Mouse (Mus musculus) intestine, postnatal 0 days (tissue): ENCODE measurements around the gene Rragc. TPM values are rescaled to one million over a fixed set of nuclear protein-coding genes. Genes with fewer than 3 reads are reported as not detected.

Source experiments
- ATAC-seq: fragments of 200-750 bp; cut with Nextera tagmentation; 2 replicates; pipeline ENCODE4 v1.8.0; 2017; ENCODE audit warnings: mild to moderate bottlenecking, moderate TSS enrichment, moderate library complexity
- H3K27ac ChIP-seq: fragments of 300-500 bp; sonication (generic); 2 replicates; pipeline ENCODE4 v1.5.1; 2014; ENCODE audit warnings: mild to moderate bottlenecking, low read depth, low read length, moderate library complexity
- H3K27me3 ChIP-seq: fragments of 300-500 bp; sonication (generic); replicated peaks from 2 replicates; pipeline ENCODE4 v1.6.1; 2014; ENCODE audit warnings: low read length, mixed read lengths; ENCODE audit not compliant: control insufficient read depth, insufficient read depth
- H3K36me3 ChIP-seq: fragments of 300-500 bp; sonication (generic); 2 replicates; pipeline ENCODE4 v1.6.1; 2014; ENCODE audit warnings: mild to moderate bottlenecking, moderate library complexity; ENCODE audit not compliant: control insufficient read depth, insufficient read depth
- H3K4me1 ChIP-seq: fragments of 300-500 bp; sonication (generic); replicated peaks from 2 replicates; pipeline ENCODE4 v1.6.1; 2014; ENCODE audit warnings: antibody characterized with exemption, low read length, mixed read lengths; ENCODE audit not compliant: control insufficient read depth, insufficient read depth
- H3K4me2 ChIP-seq: fragments of 300-500 bp; sonication (generic); replicated peaks from 2 replicates; pipeline ENCODE4 v1.6.1; 2014; ENCODE audit warnings: low read depth, mild to moderate bottlenecking, moderate library complexity
- H3K4me3 ChIP-seq: fragments of 300-500 bp; sonication (generic); 2 replicates; pipeline ENCODE4 v1.5.1; 2014; ENCODE audit warnings: low read depth, low read length
- H3K9ac ChIP-seq: fragments of 300-500 bp; sonication (generic); 2 replicates; pipeline ENCODE4 v1.6.1; 2014; ENCODE audit warnings: mild to moderate bottlenecking, low read depth, low read length
- H3K9me3 ChIP-seq: fragments of 300-500 bp; sonication (generic); 2 replicates; pipeline ENCODE4 v1.6.1; 2016; ENCODE audit warnings: mixed run types; ENCODE audit not compliant: control insufficient read depth
- CTCF ChIP-seq: sonication (generic); IDR thresholded peaks from 2 replicates; pipeline ENCODE4 v1.5.1; 2016; ENCODE audit warnings: low read depth, mild to moderate bottlenecking, control low read depth, antibody characterized with exemption, moderate library complexity
- WGBS: fragments of 180-500 bp; shearing (Covaris S2); extraction: QIAGEN DNeasy Blood & Tissue Kit; methylation state at CpG from one replicate; pipeline ENCODE4 v1.1.7; 2014; 5-methylcytosine and 5-hydroxymethylcytosine counted together
- polyA plus RNA-seq: library from polyadenylated mRNA; unstranded; fragments of >200 nt; fragmentation: Nextera tagmentation; extraction: Ambion mirVana; gene quantifications from 2 replicates; pipeline ENCODE4 v1.2.1, GENCODE M21; 2015

Rragc gene
- polyA plus RNA-seq, 1 experiment from 2014 or later = 49.5 TPM

DNA sequence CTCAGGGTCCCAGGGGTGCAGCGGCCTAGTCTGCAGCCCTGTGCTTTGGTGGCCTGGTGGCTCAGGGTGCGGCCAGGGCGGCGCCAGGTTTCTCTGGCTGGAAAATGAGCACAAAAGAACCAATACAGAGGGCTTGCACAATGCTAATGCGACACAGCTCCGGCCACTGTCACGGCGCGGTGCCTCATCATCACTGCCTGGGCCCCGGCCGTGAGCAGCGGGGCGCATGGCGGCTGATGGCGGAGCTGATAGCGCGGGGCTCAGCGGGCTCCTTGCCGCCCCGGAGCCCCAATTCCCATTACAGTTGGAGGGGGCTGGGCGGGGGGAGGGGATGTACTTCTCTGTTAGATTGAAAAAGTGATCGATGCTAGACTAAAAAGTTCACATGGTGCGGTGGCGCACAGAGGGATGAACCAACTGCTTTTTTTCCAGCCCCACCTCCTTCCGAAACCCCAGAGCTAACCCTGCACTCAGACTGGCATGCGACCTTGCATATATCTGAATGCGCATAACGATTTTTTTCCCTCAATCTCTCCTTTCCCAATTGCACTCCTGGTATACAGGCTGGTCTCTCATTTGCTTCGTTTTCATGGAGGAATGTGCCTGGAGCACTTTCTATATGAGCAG lies 55.3 kb downstream of the Rragc start:
- no peak overlapping the region for H3K27ac ChIP-seq
- H3K27me3 ChIP-seq = peaks cover 9% of the 10 kb centered on the region; the same call in 1 of the 2 replicates
- peak overlapping the region; percentile 21 for H3K4me2 ChIP-seq
- H3K9ac ChIP-seq = no peak overlapping the region
- no peaks in the 10 kb centered on the region for H3K9me3 ChIP-seq
- no peak for TF ChIP-seq CTCF
- WGBS = 14% methylated on average over 29 of the region's 29 CpGs
- no peak overlapping the region for H3K4me3 ChIP-seq
- no peaks in the 10 kb centered on the region for H3K36me3 ChIP-seq
- no peaks in the 10 kb centered on the region for H3K4me1 ChIP-seq
- ATAC-seq = no peak

DNA sequence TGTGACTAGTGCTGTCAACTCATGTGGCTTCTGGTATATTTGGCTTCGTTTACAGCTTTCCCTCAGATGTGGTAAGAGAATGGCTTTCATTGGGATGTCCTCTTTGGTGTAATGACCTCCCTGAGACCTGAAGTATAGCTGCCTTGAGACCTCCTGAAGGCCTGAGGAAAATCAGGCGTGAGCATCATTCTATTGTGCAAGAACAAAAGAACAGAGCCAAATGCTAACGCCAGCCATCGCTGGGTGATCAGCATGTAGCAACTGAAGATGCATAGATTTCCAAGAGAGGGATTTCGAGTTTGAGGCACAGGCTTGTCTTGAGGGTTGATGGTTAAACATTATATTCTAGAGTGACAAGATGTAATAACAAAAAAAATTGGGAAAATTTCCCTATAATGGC lies 64.9 kb downstream of the Rragc start:
- Histone ChIP-seq H3K4me2 (no peak overlapping the region), H3K36me3 (no peaks in the 10 kb centered on the region), H3K9ac (no peak overlapping the region), H3K4me1 (no peaks in the 10 kb centered on the region), H3K27ac (no peak overlapping the region), H3K4me3 (no peak overlapping the region), H3K27me3 (no peaks in the 10 kb centered on the region), H3K9me3 (no peaks in the 10 kb centered on the region)
- TF ChIP-seq CTCF = no peak
- WGBS = 68% methylated on average over 5 of the region's 5 CpGs
- no peak for ATAC-seq

Other genes starting within 250 kb of the Rragc start
- gene Macf1, start 233.1 kb upstream of the Rragc start, polyA plus RNA-seq = 17.3 and 22.8 TPM in 2 replicates
- gene Ndufs5, start 199.2 kb upstream of the Rragc start, polyA plus RNA-seq = 370 and 395 TPM in 2 replicates
- gene Akirin1, start 167.1 kb upstream of the Rragc start, polyA plus RNA-seq = 38.0 and 46.2 TPM in 2 replicates
- 5.5 and 5.8 TPM in 2 replicates for gene Rhbdl2, start 129.6 kb upstream of the Rragc start, polyA plus RNA-seq
- not detected in 2 replicates for gene 4933427I04Rik, start 57.8 kb upstream of the Rragc start, polyA plus RNA-seq
- gene Mycbp, start 12.6 kb upstream of the Rragc start, polyA plus RNA-seq = 81.1 and 82.5 TPM in 2 replicates
- gene 4930535I16Rik, start 576 bp downstream of the Rragc start, polyA plus RNA-seq = not detected in 2 replicates